Mouse (Mus musculus) G1E (cell line): ENCODE measurements at regions not wholly inside any gene's neighbourhood (a gene's known extent, or its start where the extent isn't known, plus 50 kb on each side); places are given as distances from the start of the nearest gene placed in this dataset.

Experiments
- CTCF ChIP-seq: IDR thresholded peaks from 2 replicates; pipeline ENCODE4 v1.5.1; 2012; ENCODE audit warnings: low read depth, low read length, inconsistent platforms, mixed read lengths
- POLR2AphosphoS5 ChIP-seq: IDR thresholded peaks from 2 replicates; pipeline ENCODE4 v1.6.1; 2012; ENCODE audit warnings: low read depth, low read length, inconsistent platforms; ENCODE audit not compliant: insufficient replicate concordance

DNA sequence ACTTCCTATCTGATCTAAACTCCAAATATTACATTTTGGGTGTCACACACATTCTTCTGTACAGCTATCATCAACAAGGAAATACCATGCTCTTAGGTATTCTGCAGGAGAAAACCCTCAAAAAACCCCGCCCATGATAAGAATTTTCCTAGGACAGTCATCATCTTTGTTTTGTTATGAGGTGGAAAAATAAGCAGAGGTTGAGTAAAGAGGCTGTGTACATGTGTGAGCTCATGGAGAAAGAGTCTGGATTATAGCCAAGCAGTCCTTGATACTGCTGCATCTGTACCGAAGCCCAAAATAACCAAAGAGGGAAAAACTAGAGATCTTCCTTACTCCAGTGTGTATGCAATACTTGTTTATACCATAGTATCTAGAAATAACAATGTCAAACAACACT lies 1215.3 kb upstream of the Cited2 start:
- TF ChIP-seq CTCF (no peak), POLR2AphosphoS5 (no peak)
